Mouse (Mus musculus) CH12.LX (cell line): ENCODE results near the gene Mob3c.

Source experiments
- CTCF ChIP-seq, 2 experiments: IDR thresholded peaks in 1 of 2; conservative IDR thresholded peaks in 1 of 2; 2 replicates each; pipeline ENCODE4 v1.5.1; 2011 to 2012; ENCODE audit warnings: low read depth in 2 of 2, low read length in 2 of 2, improper control_type of control experiment in 1 of 2, inconsistent platforms in 1 of 2, mild to moderate bottlenecking in 1 of 2, moderate library complexity in 1 of 2
- HCFC1 ChIP-seq: IDR thresholded peaks from 2 replicates; pipeline ENCODE4 v1.6.1; 2012; ENCODE audit warnings: low read depth, mild to moderate bottlenecking, inconsistent platforms, low read length, improper control_type of control experiment
- PAX5 ChIP-seq: IDR thresholded peaks from 2 replicates; pipeline ENCODE4 v1.6.1; 2012; ENCODE audit warnings: low read length, inconsistent platforms, mixed read lengths

DNA sequence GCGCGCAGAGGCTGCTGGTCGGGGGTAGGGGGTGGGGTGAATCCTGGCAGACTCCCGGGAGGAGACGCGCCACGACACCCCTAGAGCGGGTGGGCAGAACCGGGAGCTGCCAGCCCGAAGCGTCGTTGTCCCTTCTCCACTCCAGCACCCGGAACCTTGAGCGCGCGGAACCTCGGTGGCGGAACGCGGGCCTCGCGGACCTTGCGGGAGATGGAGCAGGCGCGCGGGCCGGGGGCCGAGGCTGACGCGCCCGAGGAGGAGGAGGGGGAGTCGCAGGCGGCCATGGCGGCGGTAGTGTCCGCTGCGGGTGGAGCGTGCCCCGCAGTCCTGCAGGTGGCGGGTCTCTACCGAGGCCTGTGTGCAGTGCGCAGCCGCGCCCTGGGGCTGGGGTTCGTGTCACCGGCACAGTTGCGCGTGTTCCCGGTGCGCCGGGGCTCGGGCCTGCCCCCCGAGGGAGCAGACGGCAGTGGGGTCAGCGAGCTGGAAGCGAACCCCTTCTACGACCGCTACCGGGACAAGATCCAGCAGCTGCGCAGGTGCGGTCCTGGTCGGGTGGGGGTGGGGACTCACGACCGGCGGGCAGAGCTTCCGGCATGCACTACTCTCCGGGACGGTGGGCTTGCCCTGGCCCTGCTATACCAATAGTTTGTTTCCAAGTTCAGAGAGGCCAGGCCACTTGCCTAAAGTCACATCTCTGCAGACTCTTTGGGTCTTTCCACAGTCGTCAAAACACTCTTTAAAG lies 43.0 kb upstream of the Mob3c start, which contains the start of gene Atpaf1:
- TF ChIP-seq HCFC1 (peak; percentile 79), CTCF (conservative IDR thresholded peaks at IDR 0.05 in 1 of 2, IDR thresholded peaks at IDR 0.05 in 1 of 2; ENCODE audit: low read depth in 2 of 2, low read length in 2 of 2) (no peak), PAX5 (no peak)
